Mouse (Mus musculus): ENCODE data around the gene Eqtn. TPM values are rescaled to one million over a fixed set of nuclear protein-coding genes. Genes with fewer than 3 reads are reported as not detected.

Eqtn gene
- total RNA-seq (2021) = under 1 TPM in 1 of 2 experiments, not detected in 1; 0.33 TPM
- long read RNA-seq, experiment 1 = 0 reads
- long read RNA-seq, experiment 2 = 0 reads

DNA sequence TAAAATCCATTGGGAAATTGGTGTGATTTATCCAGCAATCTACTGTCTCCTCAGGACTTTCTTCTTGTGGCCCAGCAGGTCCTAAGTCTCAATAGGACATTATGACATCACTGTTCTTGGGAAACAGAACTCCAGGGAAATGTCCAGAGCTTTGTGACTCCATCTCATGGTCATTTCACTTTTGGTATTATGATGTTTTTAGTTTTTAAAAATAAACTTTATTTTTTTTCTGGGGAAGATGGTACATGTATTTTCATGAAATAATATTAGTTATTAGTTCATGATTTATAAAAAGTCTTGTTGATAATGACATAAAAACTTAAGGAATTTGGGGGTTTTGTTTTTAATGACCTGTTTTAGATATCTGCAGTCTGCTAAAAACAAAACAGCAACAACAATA lies at the start of gene Eqtn:
TSS of gene Eqtn (minus strand) at position 101 of the 400 bp plus-strand sequence.
- no peak for DNase-seq
- intact Hi-C loops (cut with DNase I) = no loop called here

DNA sequence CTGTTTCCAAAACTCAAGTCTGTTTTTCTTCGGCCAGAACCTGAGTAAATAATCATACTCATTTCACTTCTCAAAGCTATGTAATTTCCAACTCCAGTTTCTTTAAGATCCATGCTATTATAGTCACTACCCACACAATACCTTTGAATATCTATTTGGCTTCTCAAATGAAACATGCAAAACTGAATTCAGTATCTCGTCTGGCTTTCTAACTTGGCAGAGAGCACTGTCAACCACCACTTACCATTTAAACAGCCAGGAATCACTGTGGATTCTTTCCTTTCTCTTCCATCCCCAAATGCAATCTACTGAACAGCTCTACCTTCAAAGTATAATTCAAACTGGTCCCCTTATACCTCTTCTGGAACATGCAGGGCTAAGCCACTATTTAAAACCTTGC lies 44.7 kb upstream of the Eqtn start:
- no peak for DNase-seq
- intact Hi-C loops (cut with DNase I) = no loop called here

DNA sequence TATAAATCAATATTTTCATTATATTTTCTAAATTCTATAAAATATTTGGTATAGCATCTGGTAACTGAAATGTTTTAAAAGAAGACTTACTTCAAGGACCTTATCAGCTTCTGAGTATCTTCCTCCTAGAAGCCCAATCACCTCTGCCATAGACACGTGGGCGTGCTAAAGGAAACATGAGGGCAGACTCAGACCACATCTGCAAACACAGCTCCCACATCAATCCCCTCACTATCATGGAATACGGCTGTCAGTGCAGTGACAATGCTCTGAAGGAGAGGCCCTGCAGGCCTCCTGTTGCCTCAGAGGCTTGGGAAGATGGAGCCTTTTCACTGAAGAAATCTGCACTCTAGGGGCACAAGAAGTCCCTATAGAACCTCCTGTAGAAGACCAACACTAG lies 24.1 kb upstream of the Eqtn start:
- intact Hi-C loops (cut with DNase I) = no loop called here

DNA sequence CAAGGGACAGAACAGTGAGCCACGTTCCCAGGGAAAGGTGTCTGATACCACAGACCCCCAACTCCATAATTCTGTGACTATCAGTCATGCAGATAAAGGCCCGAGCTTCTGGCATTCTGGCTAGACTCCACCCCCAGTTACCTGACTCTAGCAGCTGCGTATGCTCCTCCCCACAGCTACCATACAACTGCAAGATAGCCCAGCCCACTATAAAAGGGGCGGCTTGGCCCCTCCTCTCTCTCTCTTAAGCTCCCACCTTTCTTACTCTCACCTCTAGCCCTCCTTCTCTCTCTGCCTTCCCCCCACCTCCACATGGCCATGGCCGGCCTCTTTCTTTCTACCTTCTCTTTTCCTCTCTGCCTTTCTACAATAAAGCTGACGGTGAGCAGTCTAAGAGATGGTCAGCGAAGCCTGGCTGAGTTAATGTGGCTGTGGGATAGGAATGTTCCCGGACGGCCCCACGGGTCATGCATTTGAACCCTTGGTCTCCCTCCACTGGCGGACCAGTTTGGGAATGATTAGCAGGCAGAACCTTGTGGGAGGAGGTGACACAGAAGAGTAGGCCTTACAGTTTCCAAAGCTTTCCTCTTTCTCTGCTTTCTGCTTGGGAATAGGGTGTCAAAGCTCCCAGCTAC lies 12.7 kb upstream of the Eqtn start:
- no peak for DNase-seq
- intact Hi-C loops (cut with DNase I) = loop anchor here (10.0 kb wide), 1 partner anchor 77 kb away; no protein-coding TSS in a partner anchor

More for the DNA sequence above, 24.1 kb upstream of the Eqtn start:
- DNase-seq = no peak

DNA sequence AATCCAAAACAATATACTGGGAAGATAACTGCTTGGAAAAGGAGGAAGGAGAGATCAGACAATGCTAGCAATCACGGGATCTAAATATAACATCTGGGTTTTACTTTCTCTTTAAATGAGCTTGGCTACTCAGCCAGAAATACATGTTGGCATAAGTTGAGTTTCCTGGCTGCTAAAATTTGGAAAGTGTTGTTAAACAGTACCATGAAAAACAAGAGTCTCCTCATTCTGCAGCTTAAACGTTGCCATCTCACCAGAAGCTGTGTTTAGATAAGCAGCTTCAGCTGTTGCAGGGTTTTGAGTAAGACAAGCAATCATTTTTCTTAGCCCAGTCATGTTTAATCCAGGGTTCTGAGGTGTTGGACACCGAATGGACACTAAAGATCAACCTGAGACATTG lies 26.9 kb downstream of the Eqtn start:
- intact Hi-C loops (cut with DNase I) = loop anchor here (5.0 kb wide), 1 partner anchor 234 kb away; no protein-coding TSS in a partner anchor
- no peak for DNase-seq

DNA sequence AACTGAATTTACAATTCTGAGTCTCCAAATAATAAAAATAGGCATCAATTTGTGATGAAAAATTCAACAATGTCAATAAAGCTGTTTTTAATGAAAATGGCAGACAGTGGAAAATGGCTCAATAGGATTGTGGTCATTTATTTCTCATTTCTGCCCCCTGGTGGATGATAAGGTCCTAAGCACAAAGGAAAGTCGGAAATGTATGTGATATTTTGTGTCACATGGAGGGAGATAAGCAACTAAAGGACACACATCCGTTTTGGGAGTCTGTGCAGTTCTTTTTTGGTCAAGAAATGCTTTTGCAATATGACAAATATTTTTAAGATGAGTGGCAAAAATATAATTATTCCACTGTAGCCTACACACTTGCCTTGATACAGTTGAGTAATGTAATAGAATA lies 27.9 kb downstream of the Eqtn start:
- intact Hi-C loops (cut with DNase I) = loop anchor here (5.0 kb wide), 1 partner anchor 233 kb away; no protein-coding TSS in a partner anchor
- peak in 1 of 2 experiments; percentile 38 for DNase-seq

Other genes starting within 250 kb of the Eqtn start
- 10 to 100 TPM; 53.1 to 61.1 TPM for gene Tek, start 189.6 kb downstream of the Eqtn start, total RNA-seq (2021)
- 10 to 100 TPM; 10.3 to 18.2 TPM for gene Mysm1, start 50.3 kb upstream of the Eqtn start, total RNA-seq (2021)
- gene Jun, start 123.4 kb upstream of the Eqtn start, total RNA-seq (2021) = 10 to 100 TPM; 58.3 to 72.6 TPM

Data from heart, postnatal 14 days (tissue).